Mouse (Mus musculus) liver, adult 2 months (tissue): Measurements from ENCODE around the gene Chchd2. TPM values are rescaled to one million over a fixed set of nuclear protein-coding genes. Genes with fewer than 3 reads are reported as not detected.
A peak's percentile ranks its signal among the peaks of the same experiment; 100 is the strongest.

Experiments used
- DNase-seq: peaks from one replicate; pipeline ENCODE4 v3.0.0-alpha.2; 2011; ENCODE audit warnings: low read depth, low spot score; ENCODE audit errors: extremely low read depth
- H3K27ac ChIP-seq: fragments of 200-500 bp; replicated peaks from 2 replicates; pipeline ENCODE4 v1.5.1; 2012; ENCODE audit warnings: low read depth, mild to moderate bottlenecking, control low read depth, inconsistent platforms, low read length; ENCODE audit not compliant: insufficient read depth
- H3K27me3 ChIP-seq: fragments of 200-500 bp; 2 replicates; pipeline ENCODE4 v1.6.1; 2012; ENCODE audit warnings: mild to moderate bottlenecking, moderate library complexity, low read length, inconsistent platforms; ENCODE audit not compliant: control insufficient read depth, insufficient read depth
- H3K36me3 ChIP-seq: fragments of 200-500 bp; 2 replicates; pipeline ENCODE4 v1.6.1; 2012; ENCODE audit warnings: low read length, inconsistent platforms; ENCODE audit not compliant: control insufficient read depth, insufficient read depth
- H3K4me1 ChIP-seq: fragments of 200-500 bp; 2 replicates; pipeline ENCODE4 v1.6.1; 2011; ENCODE audit warnings: low read length; ENCODE audit not compliant: control insufficient read depth, insufficient read depth
- H3K4me3 ChIP-seq: fragments of 200-500 bp; 2 replicates; pipeline ENCODE4 v1.5.1; 2011; ENCODE audit warnings: low read depth, mild to moderate bottlenecking, control low read depth, low read length, moderate library complexity; ENCODE audit not compliant: insufficient read depth
- H3K79me2 ChIP-seq: fragments of 200-500 bp; 2 replicates; pipeline ENCODE4 v1.6.1; 2012; ENCODE audit warnings: inconsistent platforms, mild to moderate bottlenecking, low read length, moderate library complexity; ENCODE audit not compliant: control insufficient read depth, insufficient read depth
- H3K9ac ChIP-seq: fragments of 200-500 bp; 2 replicates; pipeline ENCODE4 v1.6.1; 2012; ENCODE audit warnings: low read depth, mild to moderate bottlenecking, control low read depth, inconsistent platforms, low read length
- CTCF ChIP-seq: fragments of 200-500 bp; IDR thresholded peaks from 2 replicates; pipeline ENCODE4 v1.5.1; 2011; ENCODE audit warnings: low read depth, low read length, control low read depth
- POLR2A ChIP-seq: fragments of 200-500 bp; IDR thresholded peaks from 2 replicates; pipeline ENCODE4 v1.6.1; 2011; ENCODE audit warnings: low read length, control low read depth; ENCODE audit not compliant: insufficient read depth; ENCODE audit errors: extremely low read depth
- WGBS: fragments of 180-500 bp; shearing (Covaris S2); methylation state at CpG from one replicate; pipeline ENCODE4 v1.1.7; 2018; 5-methylcytosine and 5-hydroxymethylcytosine counted together
- polyA plus RNA-seq: library from polyadenylated mRNA; depleted of rRNA; stranded (reverse); fragments of >200 nt; gene quantifications from 2 replicates; pipeline ENCODE4 v1.2.3, GENCODE M21; 2012
- total RNA-seq: library from RNA; depleted of rRNA; stranded (reverse); fragments of >200 nt; gene quantifications from 2 replicates; pipeline ENCODE4 v1.2.3, GENCODE M21; 2014

Chchd2 gene
- total and polyA plus RNA-seq, 2 experiments, result 1,062 to 1,612 TPM

DNA sequence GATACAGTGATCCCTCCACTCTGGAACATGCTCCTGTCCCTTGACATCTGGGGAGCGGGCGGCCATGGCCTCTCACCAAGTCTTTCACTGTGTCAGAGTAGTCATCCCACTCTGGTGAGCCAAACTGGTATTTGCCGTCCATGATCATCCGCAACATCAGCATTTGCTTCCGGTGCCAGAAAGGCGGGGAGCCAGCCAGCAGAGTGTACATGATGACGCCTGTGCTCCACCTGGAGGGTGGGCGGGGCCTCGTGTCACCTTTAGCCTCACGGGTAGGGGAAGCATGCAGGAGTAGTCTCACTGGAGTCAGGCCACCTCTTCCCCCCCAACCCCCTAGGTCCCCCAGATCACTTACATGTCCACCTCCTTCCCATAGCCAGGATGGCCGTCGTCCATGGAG, 21.4 kb downstream of the Chchd2 start:
- no peak for TF ChIP-seq POLR2A
- no peak for TF ChIP-seq CTCF
- Histone ChIP-seq H3K27ac (no peak overlapping the region), H3K4me3 (no peak overlapping the region), H3K9ac (no peak overlapping the region), H3K4me1 (no peaks in the 10 kb centered on the region), H3K27me3 (no peaks in the 10 kb centered on the region), H3K79me2 (no peaks in the 10 kb centered on the region), H3K36me3 (0 out of 2 replicates have a peak, but pooled peaks cover 2% of the 10 kb centered on the region)
- WGBS, result 76% methylated on average over 12 of the region's 12 CpGs
- no peak for DNase-seq

- TF ChIP-seq CTCF (peak; percentile 69), POLR2A (no peak)
- no peak for DNase-seq
- Histone ChIP-seq H3K4me1 (no peaks in the 10 kb centered on the region), H3K4me3 (no peak overlapping the region), H3K27me3 (no peaks in the 10 kb centered on the region), H3K36me3 (peaks cover 5% of the 10 kb centered on the region), H3K27ac (no peak overlapping the region), H3K9ac (no peak overlapping the region), H3K79me2 (no peaks in the 10 kb centered on the region)
- 18% methylated on average over 18 of the region's 18 CpGs for WGBS
Measured at GRCm38 (mm10) chr5:129864467-129864866, 22.8 kb downstream of the Chchd2 start.

DNA sequence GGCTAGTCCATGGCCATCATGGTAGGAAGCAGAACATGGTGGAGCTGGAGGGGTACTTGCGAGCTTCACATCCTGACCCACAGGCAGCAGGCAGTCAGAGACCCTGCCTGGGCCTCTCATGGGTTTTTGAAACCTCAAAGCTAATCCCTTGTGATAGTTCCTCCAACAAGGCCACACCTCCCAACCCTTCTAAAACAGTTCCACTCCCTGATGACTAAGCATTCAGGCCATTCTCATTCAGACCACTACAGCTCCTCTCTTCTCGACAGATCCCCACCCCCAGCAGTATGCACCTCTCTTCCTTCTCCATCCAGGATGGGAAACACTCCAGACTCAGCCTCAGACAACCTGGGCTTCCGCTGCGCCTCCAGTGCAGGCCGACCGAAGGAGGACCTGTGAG, 24.9 kb downstream of the Chchd2 start:
- H3K4me3 ChIP-seq, result no peak overlapping the region
- H3K79me2 ChIP-seq, result no peaks in the 10 kb centered on the region
- H3K27me3 ChIP-seq, result no peaks in the 10 kb centered on the region
- no peak for DNase-seq
- peaks cover 9% of the 10 kb centered on the region for H3K36me3 ChIP-seq
- no peaks in the 10 kb centered on the region for H3K4me1 ChIP-seq
- H3K9ac ChIP-seq, result no peak overlapping the region
- TF ChIP-seq CTCF (no peak), POLR2A (no peak)
- over 99% methylated on average over 6 of the region's 6 CpGs for WGBS
- no peak overlapping the region for H3K27ac ChIP-seq

DNA sequence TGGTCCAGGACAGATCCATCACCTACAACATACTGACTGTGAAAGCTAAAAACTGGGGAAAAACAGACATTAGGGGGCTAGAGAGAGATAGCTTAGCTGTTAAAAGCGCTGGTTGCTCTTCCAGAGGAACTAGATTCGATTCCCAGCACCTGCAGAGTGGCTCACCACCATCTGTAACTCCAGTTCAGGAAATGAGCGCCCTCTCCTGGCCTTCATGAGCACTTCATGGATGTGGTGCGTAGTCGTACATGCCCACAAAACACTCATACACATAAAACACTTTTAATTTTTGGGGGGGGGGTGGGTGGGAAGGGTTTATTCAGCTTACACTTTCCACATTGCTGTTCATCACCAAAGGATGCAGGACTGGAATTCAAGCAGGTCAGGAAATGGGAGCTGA, 30.9 kb downstream of the Chchd2 start:
- TF ChIP-seq POLR2A, result no peak
- TF ChIP-seq CTCF, result peak; percentile 16; the same call in 1 of the 2 replicates
- Histone ChIP-seq H3K36me3 (peaks cover 19% of the 10 kb centered on the region), H3K4me1 (no peaks in the 10 kb centered on the region), H3K27me3 (no peaks in the 10 kb centered on the region), H3K4me3 (no peak overlapping the region), H3K79me2 (no peaks in the 10 kb centered on the region), H3K27ac (no peak overlapping the region), H3K9ac (no peak overlapping the region)
- 94% methylated on average over 5 of the region's 5 CpGs for WGBS
- DNase-seq, result no peak

GRCm38 (mm10) chr5:129855163-129855562, 32.1 kb downstream of the Chchd2 start:
- Histone ChIP-seq H3K9ac (no peak overlapping the region), H3K27me3 (no peaks in the 10 kb centered on the region), H3K27ac (no peak overlapping the region), H3K4me1 (no peaks in the 10 kb centered on the region), H3K4me3 (no peak overlapping the region), H3K36me3 (peaks cover 19% of the 10 kb centered on the region), H3K79me2 (no peaks in the 10 kb centered on the region)
- WGBS, result 79% methylated on average over 5 of the region's 5 CpGs
- no peak for TF ChIP-seq CTCF
- TF ChIP-seq POLR2A, result no peak
- no peak for DNase-seq

- TF ChIP-seq POLR2A (no peak), CTCF (no peak)
- Histone ChIP-seq H3K4me3 (peak overlapping the region; percentile 70), H3K79me2 (peaks cover 3% of the 10 kb centered on the region; the same call in 1 of the 2 replicates), H3K27ac (no peak overlapping the region), H3K27me3 (no peaks in the 10 kb centered on the region), H3K9ac (peak overlapping the region; percentile 58), H3K4me1 (no peaks in the 10 kb centered on the region), H3K36me3 (peaks cover 17% of the 10 kb centered on the region)
- 20% methylated on average over 8 of the region's 8 CpGs for WGBS
- DNase-seq, result no peak
Measured at GRCm38 (mm10) chr5:129847558-129847820, 39.8 kb downstream of the Chchd2 start.
